Mouse (Mus musculus): ENCODE measurements around the gene Klhl3. TPM values are rescaled to one million over a fixed set of nuclear protein-coding genes. Genes with fewer than 3 reads are reported as not detected.
A peak's percentile ranks its signal among the peaks of the same experiment; 100 is the strongest.

Gene Klhl3
- polyA plus RNA-seq, 1 experiment from 2014 or later = 13.2 TPM

GRCm38 (mm10) chr13:58074881-58075280 lies 38.5 kb downstream of the Klhl3 start:
- no peaks in the 10 kb centered on the region for H3K27me3 ChIP-seq (replicated peaks; ENCODE audit: control insufficient read depth, insufficient read depth, low read length)
- H3K9me3 ChIP-seq (ENCODE audit: control insufficient read depth, low read length) = no peaks in the 10 kb centered on the region
- H3K36me3 ChIP-seq (ENCODE audit: control insufficient read depth, insufficient read depth, low read length) = peaks cover 2% of the 10 kb centered on the region; the same call in 1 of the 2 replicates
- H3K4me2 ChIP-seq (ENCODE audit: low read length) = no peak overlapping the region
- no peak overlapping the region for H3K27ac ChIP-seq (ENCODE audit: low read depth, low read length)
- 78% methylated on average over 9 of the region's 9 CpGs for WGBS
- no peaks in the 10 kb centered on the region for H3K4me1 ChIP-seq (ENCODE audit: control insufficient read depth, insufficient read depth, low read depth, low read length)
- no peak overlapping the region for H3K4me3 ChIP-seq (ENCODE audit: low read length)
- ATAC-seq = no peak
- H3K9ac ChIP-seq (ENCODE audit: low read depth, low read length) = no peak overlapping the region

GRCm38 (mm10) chr13:58074466-58074865 lies 38.9 kb downstream of the Klhl3 start:
- Histone ChIP-seq H3K27ac (ENCODE audit: low read depth, low read length) (no peak overlapping the region), H3K4me1 (ENCODE audit: control insufficient read depth, insufficient read depth, low read depth, low read length) (no peaks in the 10 kb centered on the region), H3K36me3 (ENCODE audit: control insufficient read depth, insufficient read depth, low read length) (peaks cover 2% of the 10 kb centered on the region; the same call in 1 of the 2 replicates), H3K4me2 (ENCODE audit: low read length) (no peak overlapping the region), H3K4me3 (ENCODE audit: low read length) (no peak overlapping the region), H3K9me3 (ENCODE audit: control insufficient read depth, low read length) (no peaks in the 10 kb centered on the region), H3K27me3 (replicated peaks; ENCODE audit: control insufficient read depth, insufficient read depth, low read length) (no peaks in the 10 kb centered on the region), H3K9ac (ENCODE audit: low read depth, low read length) (no peak overlapping the region)
- ATAC-seq = no peak
- WGBS = 73% methylated on average over 6 of the region's 6 CpGs

- ATAC-seq = no peak
- Histone ChIP-seq H3K36me3 (ENCODE audit: control insufficient read depth, insufficient read depth, low read length) (peaks cover 2% of the 10 kb centered on the region; the same call in 1 of the 2 replicates), H3K4me3 (ENCODE audit: low read length) (no peak overlapping the region), H3K4me1 (ENCODE audit: control insufficient read depth, insufficient read depth, low read depth, low read length) (no peaks in the 10 kb centered on the region), H3K9ac (ENCODE audit: low read depth, low read length) (no peak overlapping the region), H3K9me3 (ENCODE audit: control insufficient read depth, low read length) (no peaks in the 10 kb centered on the region), H3K27me3 (replicated peaks; ENCODE audit: control insufficient read depth, insufficient read depth, low read length) (no peaks in the 10 kb centered on the region), H3K4me2 (ENCODE audit: low read length) (no peak overlapping the region), H3K27ac (ENCODE audit: low read depth, low read length) (no peak overlapping the region)
- 86% methylated on average over 12 of the region's 12 CpGs for WGBS
Measured at GRCm38 (mm10) chr13:58073254-58073882, 40.0 kb downstream of the Klhl3 start.

GRCm38 (mm10) chr13:58071209-58071608 lies 42.2 kb downstream of the Klhl3 start:
- WGBS = 90% methylated on average over 21 of the region's 21 CpGs
- no peak overlapping the region for H3K4me2 ChIP-seq (ENCODE audit: low read length)
- no peak for ATAC-seq
- H3K27me3 ChIP-seq (replicated peaks; ENCODE audit: control insufficient read depth, insufficient read depth, low read length) = no peaks in the 10 kb centered on the region
- H3K9me3 ChIP-seq (ENCODE audit: control insufficient read depth, low read length) = no peaks in the 10 kb centered on the region
- H3K36me3 ChIP-seq (ENCODE audit: control insufficient read depth, insufficient read depth, low read length) = peaks cover 2% of the 10 kb centered on the region; the same call in 1 of the 2 replicates
- no peak overlapping the region for H3K27ac ChIP-seq (ENCODE audit: low read depth, low read length)
- H3K4me1 ChIP-seq (ENCODE audit: control insufficient read depth, insufficient read depth, low read depth, low read length) = no peaks in the 10 kb centered on the region
- no peak overlapping the region for H3K9ac ChIP-seq (ENCODE audit: low read depth, low read length)
- no peak overlapping the region for H3K4me3 ChIP-seq (ENCODE audit: low read length)

- no peaks in the 10 kb centered on the region for H3K9me3 ChIP-seq (ENCODE audit: control insufficient read depth, low read length)
- H3K9ac ChIP-seq (ENCODE audit: low read depth, low read length) = no peak overlapping the region
- H3K27ac ChIP-seq (ENCODE audit: low read depth, low read length) = no peak overlapping the region
- H3K4me2 ChIP-seq (ENCODE audit: low read length) = no peak overlapping the region
- H3K36me3 ChIP-seq (ENCODE audit: control insufficient read depth, insufficient read depth, low read length) = peaks cover 2% of the 10 kb centered on the region; the same call in 1 of the 2 replicates
- ATAC-seq = no peak
- H3K27me3 ChIP-seq (replicated peaks; ENCODE audit: control insufficient read depth, insufficient read depth, low read length) = no peaks in the 10 kb centered on the region
- H3K4me1 ChIP-seq (ENCODE audit: control insufficient read depth, insufficient read depth, low read depth, low read length) = no peaks in the 10 kb centered on the region
- H3K4me3 ChIP-seq (ENCODE audit: low read length) = no peak overlapping the region
- WGBS = 92% methylated on average over 12 of the region's 12 CpGs
Measured at GRCm38 (mm10) chr13:58070504-58070903, 42.9 kb downstream of the Klhl3 start.

GRCm38 (mm10) chr13:58068421-58069209 lies 44.8 kb downstream of the Klhl3 start:
- Histone ChIP-seq H3K4me3 (ENCODE audit: low read length) (no peak overlapping the region), H3K9me3 (ENCODE audit: control insufficient read depth, low read length) (no peaks in the 10 kb centered on the region), H3K4me2 (ENCODE audit: low read length) (no peak overlapping the region), H3K27me3 (replicated peaks; ENCODE audit: control insufficient read depth, insufficient read depth, low read length) (no peaks in the 10 kb centered on the region), H3K4me1 (ENCODE audit: control insufficient read depth, insufficient read depth, low read depth, low read length) (no peaks in the 10 kb centered on the region), H3K36me3 (ENCODE audit: control insufficient read depth, insufficient read depth, low read length) (peaks cover 2% of the 10 kb centered on the region; the same call in 1 of the 2 replicates), H3K9ac (ENCODE audit: low read depth, low read length) (no peak overlapping the region), H3K27ac (ENCODE audit: low read depth, low read length) (no peak overlapping the region)
- ATAC-seq = no peak
- WGBS = 90% methylated on average over 15 of the region's 15 CpGs

GRCm38 (mm10) chr13:58067540-58068103 lies 45.8 kb downstream of the Klhl3 start:
- Histone ChIP-seq H3K27me3 (replicated peaks; ENCODE audit: control insufficient read depth, insufficient read depth, low read length) (no peaks in the 10 kb centered on the region), H3K4me3 (ENCODE audit: low read length) (no peak overlapping the region), H3K36me3 (ENCODE audit: control insufficient read depth, insufficient read depth, low read length) (peaks cover 6% of the 10 kb centered on the region; the same call in 1 of the 2 replicates), H3K4me2 (ENCODE audit: low read length) (no peak overlapping the region), H3K27ac (ENCODE audit: low read depth, low read length) (peak overlapping the region; percentile 45; the same call in 1 of the 2 replicates), H3K9me3 (ENCODE audit: control insufficient read depth, low read length) (no peaks in the 10 kb centered on the region), H3K4me1 (ENCODE audit: control insufficient read depth, insufficient read depth, low read depth, low read length) (no peaks in the 10 kb centered on the region), H3K9ac (ENCODE audit: low read depth, low read length) (no peak overlapping the region)
- no peak for ATAC-seq
- 25% methylated on average over 17 of the region's 17 CpGs for WGBS

- H3K27me3 ChIP-seq (replicated peaks; ENCODE audit: control insufficient read depth, insufficient read depth, low read length) = no peaks in the 10 kb centered on the region
- H3K9me3 ChIP-seq (ENCODE audit: control insufficient read depth, low read length) = no peaks in the 10 kb centered on the region
- 74% methylated on average over 14 of the region's 14 CpGs for WGBS
- H3K36me3 ChIP-seq (ENCODE audit: control insufficient read depth, insufficient read depth, low read length) = peaks cover 9% of the 10 kb centered on the region
- H3K4me2 ChIP-seq (ENCODE audit: low read length) = no peak overlapping the region
- H3K4me3 ChIP-seq (ENCODE audit: low read length) = no peak overlapping the region
- H3K27ac ChIP-seq (ENCODE audit: low read depth, low read length) = peak overlapping the region; percentile 45; the same call in 1 of the 2 replicates
- ATAC-seq = no peak
- no peak overlapping the region for H3K9ac ChIP-seq (ENCODE audit: low read depth, low read length)
- H3K4me1 ChIP-seq (ENCODE audit: control insufficient read depth, insufficient read depth, low read depth, low read length) = no peaks in the 10 kb centered on the region
Measured at GRCm38 (mm10) chr13:58066496-58067389, 46.6 kb downstream of the Klhl3 start.

All from hindbrain, embryonic 16.5 days (tissue).